Mouse (Mus musculus): Measurements from ENCODE around the gene Olfr198. TPM values are rescaled to one million over a fixed set of nuclear protein-coding genes. Genes with fewer than 3 reads are reported as not detected.
"Not testable (repeated sequence)": the region's sequence is repeated elsewhere in the genome, so short reads cannot be mapped to it uniquely, and the experiment has no call there.

The Olfr198 gene
- not detected in 2 replicates for total RNA-seq (2012; rRNA removed)

GRCm38 (mm10) chr16:59203433-59203832, at the start of gene Olfr198:
Olfr198 (minus strand) TSS chr16:59203533.
- H3K9ac ChIP-seq (ENCODE audit: insufficient read depth, low read depth, low read length, poor library complexity, severe bottlenecking); in situ Hi-C loops (cut with MboI; ENCODE audit: low sequenced_read_pairs in 2 of 2, unreplicated experiment in 2 of 2): not testable (repeated sequence)

GRCm38 (mm10) chr16:59249684-59250083, 46.4 kb upstream of the Olfr198 start:
- no peaks in the 10 kb centered on the region for H3K36me3 ChIP-seq (ENCODE audit: control insufficient read depth, insufficient read depth, low read length, poor library complexity, severe bottlenecking)
- H3K27ac ChIP-seq (ENCODE audit: insufficient read depth, low read depth, low read length, poor library complexity, severe bottlenecking): no peak overlapping the region
- no peak for DNase-seq (ENCODE audit: low read depth, low spot score)
- H3K9ac ChIP-seq (ENCODE audit: insufficient read depth, low read depth, low read length, poor library complexity, severe bottlenecking): no peak overlapping the region
- H3K4me3 ChIP-seq (ENCODE audit: insufficient read depth in 1 of 2, low read depth in 1 of 2, low read length in 2 of 2, poor library complexity in 1 of 2, severe bottlenecking in 1 of 2): no peak overlapping the region
- TF ChIP-seq ZNF384 (IDR thresholded peaks at IDR 0.05; ENCODE audit: low read depth, low read length) (no peak), HCFC1 (IDR thresholded peaks at IDR 0.05; ENCODE audit: borderline replicate concordance, insufficient read depth, low read length) (no peak), ZC3H11A (IDR thresholded peaks at IDR 0.05; ENCODE audit: borderline replicate concordance, low read depth, low read length) (no peak), MAFK (IDR thresholded peaks at IDR 0.05; ENCODE audit: insufficient read depth, low read depth, low read length) (no peak), CHD2 (IDR thresholded peaks at IDR 0.05; ENCODE audit: low read depth, low read length) (no peak)
- in situ Hi-C loops (cut with MboI; ENCODE audit: low sequenced_read_pairs in 2 of 2, unreplicated experiment in 2 of 2): no loop called here
- H3K9me3 ChIP-seq (ENCODE audit: control insufficient read depth, insufficient read depth, low read depth, low read length): no peaks in the 10 kb centered on the region
- H3K4me1 ChIP-seq (ENCODE audit: control insufficient read depth in 2 of 2, insufficient read depth in 2 of 2, low read length in 2 of 2, poor library complexity in 1 of 2): no peaks in the 10 kb centered on the region

More at GRCm38 (mm10) chr16:59203433-59203832, at the start of gene Olfr198:
- H3K4me3 ChIP-seq (ENCODE audit: insufficient read depth in 1 of 2, low read depth in 1 of 2, low read length in 2 of 2, poor library complexity in 1 of 2, severe bottlenecking in 1 of 2); H3K9me3 ChIP-seq (ENCODE audit: control insufficient read depth, insufficient read depth, low read depth, low read length); DNase-seq (ENCODE audit: low read depth, low spot score); H3K4me1 ChIP-seq (ENCODE audit: control insufficient read depth in 2 of 2, insufficient read depth in 2 of 2, low read length in 2 of 2, poor library complexity in 1 of 2); H3K27ac ChIP-seq (ENCODE audit: insufficient read depth, low read depth, low read length, poor library complexity, severe bottlenecking); H3K36me3 ChIP-seq (ENCODE audit: control insufficient read depth, insufficient read depth, low read length, poor library complexity, severe bottlenecking): not testable (repeated sequence)

DNA sequence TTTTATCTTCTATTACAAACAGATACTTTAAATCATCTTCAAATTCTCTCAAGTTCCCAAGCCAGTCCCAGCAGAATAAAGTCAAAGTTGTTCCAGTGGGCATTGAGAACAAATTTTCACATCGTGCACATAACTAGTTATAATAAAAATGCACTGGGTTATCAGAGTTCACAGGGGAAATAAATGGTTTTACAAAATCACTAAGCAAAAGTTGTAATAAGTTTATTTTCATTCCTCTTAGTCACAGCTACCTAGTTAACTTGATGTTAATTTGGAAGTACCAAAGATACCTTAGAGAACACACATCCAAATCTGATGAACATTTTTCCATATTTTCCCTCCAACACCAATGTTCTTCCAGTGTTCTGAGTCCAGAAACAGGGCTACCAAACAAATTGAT, 16.3 kb upstream of the Olfr198 start, which contains the start of gene Olfr199:
Gene Olfr199, minus strand, starts transcription at position 101 of the 400 bp plus-strand sequence.
- DNase-seq (ENCODE audit: low read depth, low spot score); H3K27ac ChIP-seq (ENCODE audit: insufficient read depth, low read depth, low read length, poor library complexity, severe bottlenecking); H3K4me1 ChIP-seq (ENCODE audit: control insufficient read depth in 2 of 2, insufficient read depth in 2 of 2, low read length in 2 of 2, poor library complexity in 1 of 2); H3K4me3 ChIP-seq (ENCODE audit: insufficient read depth in 1 of 2, low read depth in 1 of 2, low read length in 2 of 2, poor library complexity in 1 of 2, severe bottlenecking in 1 of 2); H3K36me3 ChIP-seq (ENCODE audit: control insufficient read depth, insufficient read depth, low read length, poor library complexity, severe bottlenecking); H3K9me3 ChIP-seq (ENCODE audit: control insufficient read depth, insufficient read depth, low read depth, low read length); in situ Hi-C loops (cut with MboI; ENCODE audit: low sequenced_read_pairs in 2 of 2, unreplicated experiment in 2 of 2); H3K9ac ChIP-seq (ENCODE audit: insufficient read depth, low read depth, low read length, poor library complexity, severe bottlenecking): not testable (repeated sequence)

- H3K27ac ChIP-seq (ENCODE audit: insufficient read depth, low read depth, low read length, poor library complexity, severe bottlenecking); H3K9ac ChIP-seq (ENCODE audit: insufficient read depth, low read depth, low read length, poor library complexity, severe bottlenecking); in situ Hi-C loops (cut with MboI; ENCODE audit: low sequenced_read_pairs in 2 of 2, unreplicated experiment in 2 of 2); H3K4me3 ChIP-seq (ENCODE audit: insufficient read depth in 1 of 2, low read depth in 1 of 2, low read length in 2 of 2, poor library complexity in 1 of 2, severe bottlenecking in 1 of 2); H3K36me3 ChIP-seq (ENCODE audit: control insufficient read depth, insufficient read depth, low read length, poor library complexity, severe bottlenecking); H3K9me3 ChIP-seq (ENCODE audit: control insufficient read depth, insufficient read depth, low read depth, low read length); H3K4me1 ChIP-seq (ENCODE audit: control insufficient read depth in 2 of 2, insufficient read depth in 2 of 2, low read length in 2 of 2, poor library complexity in 1 of 2); DNase-seq (ENCODE audit: low read depth, low spot score): not testable (repeated sequence)
Observed at GRCm38 (mm10) chr16:59217861-59218260, 14.5 kb upstream of the Olfr198 start.

GRCm38 (mm10) chr16:59170354-59170753, 33.0 kb downstream of the Olfr198 start, which contains the start of gene Olfr196:
Olfr196 (minus strand) TSS chr16:59170454.
- H3K9ac ChIP-seq (ENCODE audit: insufficient read depth, low read depth, low read length, poor library complexity, severe bottlenecking): no peak within 1 kb of the TSS
- H3K27ac ChIP-seq (ENCODE audit: insufficient read depth, low read depth, low read length, poor library complexity, severe bottlenecking): no peak within 1 kb of the TSS
- in situ Hi-C loops (cut with MboI; ENCODE audit: low sequenced_read_pairs in 2 of 2, unreplicated experiment in 2 of 2): no loop called here
- no peaks in the 10 kb centered on the region for H3K9me3 ChIP-seq (ENCODE audit: control insufficient read depth, insufficient read depth, low read depth, low read length)
- DNase-seq (ENCODE audit: low read depth, low spot score): no peak
- H3K4me3 ChIP-seq (ENCODE audit: insufficient read depth in 1 of 2, low read depth in 1 of 2, low read length in 2 of 2, poor library complexity in 1 of 2, severe bottlenecking in 1 of 2): no peak within 1 kb of the TSS
- TF ChIP-seq CHD2 (IDR thresholded peaks at IDR 0.05; ENCODE audit: low read depth, low read length) (no peak), MAFK (IDR thresholded peaks at IDR 0.05; ENCODE audit: insufficient read depth, low read depth, low read length) (no peak), ZC3H11A (IDR thresholded peaks at IDR 0.05; ENCODE audit: borderline replicate concordance, low read depth, low read length) (no peak), ZNF384 (IDR thresholded peaks at IDR 0.05; ENCODE audit: low read depth, low read length) (no peak), HCFC1 (IDR thresholded peaks at IDR 0.05; ENCODE audit: borderline replicate concordance, insufficient read depth, low read length) (no peak)
- no peaks in the 10 kb centered on the region for H3K36me3 ChIP-seq (ENCODE audit: control insufficient read depth, insufficient read depth, low read length, poor library complexity, severe bottlenecking)
- H3K4me1 ChIP-seq (ENCODE audit: control insufficient read depth in 2 of 2, insufficient read depth in 2 of 2, low read length in 2 of 2, poor library complexity in 1 of 2): no peaks in the 10 kb centered on the region

Data from ES-E14 (cell line).